Mouse (Mus musculus): Measurements from ENCODE around the gene Zic1.

The Zic1 gene

GRCm38 (mm10) chr9:91352786-91353185, 12.8 kb downstream of the Zic1 start:
- no peak for DNase-seq (ENCODE audit: low read depth)

- no peak for DNase-seq (ENCODE audit: low read depth)
These were observed 13.6 kb downstream of the Zic1 start for GRCm38 (mm10) chr9:91351961-91352411.

GRCm38 (mm10) chr9:91351361-91351760, 14.2 kb downstream of the Zic1 start:
- no peak for DNase-seq (ENCODE audit: low read depth)

DNA sequence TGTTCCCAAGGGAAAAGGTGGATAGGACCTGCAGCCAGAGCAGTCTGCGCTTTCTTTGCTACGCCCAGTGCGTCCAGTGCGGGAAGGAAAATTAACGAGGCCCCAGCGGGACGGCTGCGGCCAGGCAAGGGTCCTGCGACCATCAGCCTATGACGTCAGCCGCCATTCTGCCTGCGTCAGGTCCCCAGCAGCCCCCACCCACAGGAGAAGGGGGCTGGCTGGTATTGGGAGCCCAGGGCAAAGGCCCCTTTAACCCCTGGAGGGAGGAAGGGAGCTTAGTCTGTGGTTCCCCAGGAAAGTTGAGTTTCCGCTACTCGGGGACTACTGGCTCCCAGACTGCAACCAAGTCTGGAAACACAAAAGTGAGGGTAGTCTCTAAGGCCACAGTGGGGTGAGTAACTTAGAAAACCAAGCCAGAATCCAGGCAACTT, 14.7 kb downstream of the Zic1 start:
- DNase-seq (ENCODE audit: low read depth): no peak

- no peak for DNase-seq (ENCODE audit: low read depth)
These were observed 15.3 kb downstream of the Zic1 start for GRCm38 (mm10) chr9:91350211-91350791.

GRCm38 (mm10) chr9:91348746-91349145, 16.9 kb downstream of the Zic1 start:
- no peak for DNase-seq (ENCODE audit: low read depth)

DNA sequence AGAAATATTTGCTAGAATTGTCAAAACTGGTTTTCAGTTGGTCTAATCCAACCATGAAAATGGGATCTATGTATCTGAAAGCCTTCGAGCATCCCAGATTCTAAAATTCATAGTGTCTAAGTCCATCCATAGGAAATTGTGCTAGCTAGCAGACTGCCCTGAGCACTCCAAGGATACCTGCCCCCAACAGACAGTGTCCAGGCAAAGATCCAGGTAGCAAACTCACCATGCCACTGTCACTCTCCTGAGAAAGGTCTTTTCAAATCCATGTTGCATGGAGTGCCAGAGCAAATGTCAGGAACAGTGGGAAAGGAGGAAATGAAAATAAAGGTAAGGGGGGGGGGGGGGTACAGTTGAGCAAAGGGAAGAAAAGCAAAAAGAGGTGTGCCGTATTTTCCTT, 18.0 kb downstream of the Zic1 start:
- DNase-seq (ENCODE audit: low read depth): no peak

Data from 416B (cell line).